Mouse (Mus musculus) gastrocnemius, postnatal 4 days (tissue): Measurements from ENCODE around the gene Rwdd1. TPM values are rescaled to one million over a fixed set of nuclear protein-coding genes. Genes with fewer than 3 reads are reported as not detected.
"Not testable (repeated sequence)": the region's sequence is repeated elsewhere in the genome, so short reads cannot be mapped to it uniquely, and the experiment has no call there.

Experiments
- DNase-seq, 2 experiments: peaks; one replicate each; pipeline ENCODE4 v3.0.0; 2021 to 2022; ENCODE audit warnings: low spot score in 2 of 2, mixed read lengths in 2 of 2
- long read RNA-seq, 2 experiments: library from polyadenylated mRNA; stranded (forward); transcript quantifications; one replicate each; pipeline ENCODE4 v2.0.0; 2021
- total RNA-seq, 2 experiments: library from RNA; stranded (reverse); gene quantifications; 2 replicates each; pipeline ENCODE4 v1.2.3; 2021

Gene Rwdd1
- 10 to 100 TPM; 92.3 to 95.6 TPM for total RNA-seq
- long read RNA-seq, experiment 1, transcript Rwdd1-201 (7 exons, 1,090 nt): major isoform, 64 of 66 reads
- long read RNA-seq, experiment 1, partial matches to known transcripts: 0 of 66 reads
- long read RNA-seq, experiment 1, other reads (novel, unspliced or antisense): 2 of 66 reads
- long read RNA-seq, experiment 2, transcript Rwdd1-201 (7 exons, 1,090 nt): major isoform, 61 of 62 reads
- long read RNA-seq, experiment 2, partial matches to known transcripts: 0 of 62 reads
- long read RNA-seq, experiment 2, other reads (novel, unspliced or antisense): 1 of 62 reads

DNA sequence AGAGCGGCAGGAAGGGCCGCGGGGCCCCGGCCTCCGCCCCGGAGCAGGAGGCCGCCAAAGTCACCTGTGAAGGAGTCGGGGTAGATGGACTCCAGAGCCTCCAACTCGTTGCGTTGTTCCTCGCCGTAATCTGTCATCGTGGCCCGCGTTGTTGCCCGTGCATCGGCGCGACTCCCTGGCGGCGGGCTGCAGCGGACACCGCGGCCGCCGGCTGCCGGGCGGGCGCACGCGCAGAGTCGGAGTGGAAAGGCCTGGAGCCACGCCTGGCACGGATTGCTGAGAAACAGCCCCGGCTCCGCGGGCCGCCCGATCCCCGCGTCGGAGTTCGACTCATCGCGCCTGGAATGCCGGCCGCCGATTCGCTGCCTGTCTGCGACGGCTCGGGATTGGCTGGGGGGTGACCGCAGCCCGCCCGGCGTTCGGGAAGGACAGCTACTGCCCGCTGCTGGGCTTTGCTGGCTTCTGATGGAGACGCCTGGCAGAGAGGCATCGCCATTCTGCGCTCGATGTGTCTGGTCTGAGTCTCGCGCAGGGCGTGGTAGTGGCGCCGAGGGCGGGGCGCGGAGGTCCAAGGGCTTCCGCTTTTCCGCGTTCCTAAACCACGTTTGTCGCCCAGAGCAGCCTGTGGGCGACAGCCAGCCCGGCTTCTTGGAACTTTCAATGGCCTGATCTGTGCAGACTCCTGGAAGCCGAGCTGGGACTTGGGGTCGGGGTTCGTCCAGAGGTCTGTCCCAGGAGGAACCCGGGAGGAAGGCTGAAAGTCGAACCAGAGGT is at the start of gene Rwdd1:
Gene Rwdd1, minus strand, starts transcription at position 323 of the 774 bp plus-strand sequence.
- peak; percentile 94 to 97 for DNase-seq

DNA sequence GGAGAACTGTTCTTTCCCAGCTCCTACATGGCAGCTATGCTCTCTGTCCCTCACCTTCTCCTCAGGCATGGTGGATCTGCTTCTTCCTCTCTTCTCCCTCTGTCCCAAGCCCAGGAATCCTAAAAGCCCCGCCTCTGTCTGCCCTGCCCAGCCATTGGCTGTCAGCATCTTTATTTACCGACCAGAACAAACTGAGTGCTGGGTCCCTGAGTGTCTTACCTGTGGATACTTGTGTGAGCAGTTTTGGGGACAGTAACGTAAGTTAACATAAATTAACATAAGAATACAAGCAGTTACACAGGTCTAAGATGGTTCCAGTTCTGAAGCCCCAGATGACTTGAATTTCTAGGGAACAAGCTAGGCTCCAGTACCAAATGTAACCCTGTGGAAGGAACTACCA is 47.2 kb upstream of the Rwdd1 start:
- no peak for DNase-seq

DNA sequence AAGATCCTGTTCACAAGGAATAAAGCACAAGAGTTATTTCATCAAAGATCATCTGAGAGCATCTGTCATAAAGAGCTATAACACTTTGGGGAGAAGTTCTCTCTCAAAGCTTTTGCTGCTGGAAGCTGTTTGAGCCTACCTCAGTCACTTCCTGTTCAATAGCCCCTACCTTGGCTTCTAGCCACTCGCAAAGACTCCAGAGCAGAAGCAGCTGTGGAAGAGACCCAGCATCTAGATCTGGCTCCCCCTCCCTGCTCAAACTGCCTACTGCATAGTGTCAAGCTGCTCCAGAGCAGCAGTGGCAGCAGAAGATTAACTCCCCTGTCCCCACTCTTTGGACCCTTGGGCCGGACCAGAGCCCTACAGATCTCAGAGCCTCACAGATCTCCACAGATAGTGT is 34.6 kb upstream of the Rwdd1 start:
- DNase-seq: no peak

DNA sequence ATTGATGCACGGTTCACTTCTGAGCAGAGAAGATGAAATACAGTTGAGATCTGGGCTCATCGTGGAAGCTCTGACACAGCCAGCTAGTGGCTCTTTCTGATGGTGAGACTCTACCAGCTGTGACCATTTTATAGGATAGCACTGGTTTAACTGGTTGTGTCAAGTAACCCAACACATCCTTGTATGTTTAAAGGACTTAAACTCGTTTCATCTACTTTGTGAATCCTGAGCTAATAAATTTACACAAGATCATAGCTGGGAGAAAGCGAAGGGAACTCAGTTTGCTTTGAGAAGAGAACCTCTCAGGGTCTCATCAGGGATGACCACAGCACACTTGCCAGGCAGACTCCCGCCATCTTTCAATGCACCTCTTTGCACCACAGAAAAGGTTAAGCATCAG is 24.8 kb upstream of the Rwdd1 start, which contains the start of gene Calhm4:
Gene Calhm4, minus strand, starts transcription at position 101 of the 400 bp plus-strand sequence.
- no peak for DNase-seq

DNA sequence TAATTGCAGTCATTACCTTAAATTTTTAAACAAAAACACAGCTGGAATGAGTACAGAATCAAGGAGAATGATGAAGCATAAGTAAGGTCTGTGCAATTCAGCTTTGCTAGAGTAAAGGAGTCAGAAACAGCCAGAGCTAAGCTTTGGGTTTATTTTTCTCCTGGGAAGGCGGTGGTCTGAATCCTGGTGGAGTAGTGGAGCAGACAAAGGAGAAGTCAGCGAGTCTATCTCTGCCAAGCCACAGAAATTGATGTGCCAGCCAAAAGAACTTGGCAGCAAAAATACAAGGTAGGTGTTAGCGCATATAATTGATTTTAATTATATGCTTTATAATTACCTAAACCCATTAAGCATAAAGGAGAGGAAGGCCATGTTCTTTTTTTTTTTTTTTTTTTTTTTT is 18.0 kb upstream of the Rwdd1 start, which contains the start of gene Trappc3l:
Gene Trappc3l, plus strand, starts transcription at position 197 of the 400 bp plus-strand sequence.
- DNase-seq: no peak

DNA sequence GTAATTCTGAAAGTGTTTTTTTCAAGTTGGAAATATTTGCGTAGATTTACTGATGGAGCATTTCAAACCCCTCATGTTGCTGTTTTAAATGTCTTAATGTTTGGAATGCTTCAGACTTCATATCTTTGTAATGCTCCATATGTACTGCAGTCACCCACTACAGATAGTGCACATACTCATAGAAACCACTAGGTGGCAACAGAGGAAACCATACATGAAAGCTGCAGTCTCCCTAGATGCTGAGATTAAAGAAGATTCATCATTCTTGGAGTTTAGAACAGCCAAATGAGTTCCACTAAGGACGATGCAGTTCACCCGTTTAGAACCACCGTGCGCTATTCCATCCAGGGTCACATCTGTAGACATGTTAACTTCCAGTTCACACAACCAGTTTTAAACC is 17.2 kb upstream of the Rwdd1 start:
- no peak for DNase-seq

DNA sequence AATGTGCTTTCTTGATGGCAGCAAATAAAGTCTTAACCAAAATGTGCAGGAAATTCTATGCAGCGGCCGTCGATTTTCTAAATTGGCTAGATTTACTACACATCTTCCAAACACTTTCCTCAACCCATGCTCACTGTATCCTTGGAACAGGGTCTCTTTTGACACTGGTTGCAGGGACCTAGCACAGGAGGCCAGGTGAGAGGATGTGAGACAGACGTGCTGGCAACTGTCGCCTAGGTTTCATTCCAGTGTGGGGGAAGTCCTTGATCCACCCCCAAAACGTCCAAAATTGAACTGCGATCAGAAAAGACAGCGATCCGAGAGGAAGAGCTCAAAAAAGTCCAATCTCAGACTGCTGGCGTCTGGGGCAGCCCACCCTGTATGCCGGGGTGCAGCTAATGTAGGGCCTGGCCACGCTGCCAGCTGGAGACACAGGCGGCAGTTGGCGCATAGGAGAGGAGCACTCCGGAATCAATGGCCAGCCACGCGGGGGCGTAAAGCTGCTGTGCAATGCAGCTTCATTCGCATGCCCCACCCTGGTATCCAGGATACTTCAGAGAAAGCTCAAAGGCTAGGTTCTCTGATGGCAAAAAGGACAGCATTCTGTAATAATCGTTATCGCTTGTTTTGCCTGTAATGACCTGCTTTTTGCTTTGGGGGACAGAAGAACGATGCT is 14.3 kb upstream of the Rwdd1 start:
- DNase-seq: peak; percentile 63 to 80

DNA sequence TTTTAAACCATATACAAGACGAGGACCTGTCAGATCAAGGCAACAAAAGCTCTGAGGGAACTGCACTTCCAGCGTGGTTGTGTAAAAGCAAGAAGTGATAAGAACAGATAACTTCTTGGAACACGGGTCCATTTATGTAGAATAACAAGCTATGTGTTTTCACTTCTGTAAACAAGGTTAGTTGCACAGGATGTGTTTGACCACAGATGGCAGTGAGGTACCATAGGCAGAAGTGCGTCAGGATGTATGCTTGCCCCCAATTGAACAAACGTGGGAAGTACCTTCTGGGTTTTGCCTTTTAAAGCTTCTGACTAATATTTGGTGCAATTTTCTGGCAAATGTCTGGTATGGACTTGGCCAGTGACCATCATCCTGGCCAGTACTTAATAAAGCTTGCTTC is 10.9 kb upstream of the Rwdd1 start:
- no peak for DNase-seq

DNA sequence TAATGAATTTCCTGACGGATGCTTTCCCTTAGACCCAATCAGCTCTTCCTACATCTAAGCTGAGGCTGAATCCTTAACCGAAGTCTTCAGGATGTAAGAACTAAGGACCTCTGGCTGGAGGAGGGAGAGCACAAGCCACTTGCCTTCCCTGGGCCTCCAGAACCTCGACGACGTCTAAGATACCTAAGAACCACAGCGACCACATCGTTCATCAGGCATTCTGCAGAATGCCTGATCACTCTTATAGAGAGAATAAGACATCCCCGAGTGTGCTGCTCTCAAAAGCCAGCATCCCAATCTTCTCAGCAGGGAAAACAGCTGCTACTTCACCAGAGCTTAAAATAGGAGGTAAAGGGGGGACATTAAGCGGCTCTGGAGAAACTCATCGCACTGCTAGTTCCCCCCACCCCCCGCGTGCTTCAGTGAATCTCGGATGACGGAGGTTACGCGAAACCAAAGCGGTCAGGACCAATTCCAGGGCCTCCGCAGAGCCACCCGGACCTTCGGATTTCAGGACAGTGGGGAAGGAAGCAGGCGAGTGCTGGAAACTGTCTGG is 600 bp downstream of the Rwdd1 start:
- DNase-seq: no peak

DNA sequence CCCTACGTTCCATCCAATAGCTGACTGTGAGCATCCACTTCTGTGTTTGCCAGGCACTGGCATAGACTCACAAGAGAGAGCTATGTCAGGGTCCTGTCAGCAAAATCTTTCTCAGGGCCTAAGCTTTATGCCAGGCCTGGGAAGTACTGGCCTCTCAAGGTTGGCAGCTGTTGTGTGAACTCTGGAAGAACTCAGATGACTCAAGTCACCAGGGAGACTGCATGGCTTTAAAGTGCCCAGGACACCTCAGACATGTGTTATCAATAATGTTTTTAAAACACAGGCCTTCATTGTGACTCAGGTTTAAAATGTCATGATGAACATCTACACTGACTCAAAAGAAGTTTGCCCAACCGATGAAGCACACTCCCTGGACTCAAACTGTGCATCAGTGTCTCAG is 6.2 kb downstream of the Rwdd1 start:
- no peak for DNase-seq

DNA sequence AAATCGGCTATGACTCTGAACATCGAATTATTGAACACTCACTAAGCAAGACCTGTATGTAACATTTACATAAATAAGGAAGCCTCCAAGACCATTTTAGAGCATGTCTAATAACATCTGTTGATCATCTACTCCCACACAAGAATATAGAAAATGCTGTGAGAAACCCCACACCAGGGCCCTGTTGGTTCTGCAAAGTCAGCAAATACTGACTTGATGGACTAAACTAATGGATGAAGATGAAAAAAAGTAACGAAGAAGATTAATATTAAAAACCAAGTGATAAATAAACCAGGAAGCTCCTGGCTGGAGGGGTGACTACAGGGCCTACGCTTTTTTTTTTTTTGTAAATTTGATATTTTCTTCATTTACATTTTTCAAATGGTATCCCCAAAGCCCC is 6.8 kb downstream of the Rwdd1 start:
- no peak for DNase-seq

DNA sequence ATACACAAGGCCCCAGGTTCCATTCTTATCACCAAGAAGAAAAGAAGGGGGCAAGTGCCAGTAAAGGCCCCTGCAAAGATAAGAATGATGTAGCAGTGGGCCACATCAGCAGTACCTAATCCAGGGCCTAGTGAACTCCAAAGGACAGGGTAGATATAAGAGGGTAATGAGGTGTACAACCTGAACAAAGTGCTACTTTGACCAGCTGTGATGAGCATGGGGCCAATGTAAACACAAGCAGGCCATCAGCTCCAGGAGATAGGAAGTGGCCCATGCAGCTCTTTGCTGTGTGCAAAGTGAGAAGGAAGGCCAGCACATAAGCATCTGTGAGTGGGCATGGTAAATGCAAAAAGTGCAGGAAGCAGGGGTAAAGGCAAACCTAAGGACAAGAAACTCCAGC is 21.0 kb downstream of the Rwdd1 start:
- no peak for DNase-seq

DNA sequence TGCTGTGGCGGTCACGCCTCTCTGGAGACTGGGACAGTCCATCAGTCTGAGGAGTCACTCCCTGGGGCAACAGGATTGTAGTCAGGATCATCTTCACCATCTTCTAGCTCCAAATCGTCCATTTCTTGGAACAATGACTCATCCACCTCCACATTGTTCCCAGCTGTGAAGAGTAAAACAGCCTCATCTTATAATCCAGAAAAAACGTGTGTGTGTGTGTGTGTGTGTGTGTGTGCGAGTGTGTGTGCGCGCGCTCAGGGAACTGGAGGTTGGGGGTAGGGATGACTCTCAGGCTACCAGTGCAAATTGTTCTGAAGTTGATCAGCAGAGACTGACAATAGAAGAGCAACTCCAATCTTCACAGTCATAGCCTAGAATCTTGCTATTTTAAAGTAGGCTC is 22.7 kb downstream of the Rwdd1 start:
- DNase-seq: not testable (repeated sequence)

DNA sequence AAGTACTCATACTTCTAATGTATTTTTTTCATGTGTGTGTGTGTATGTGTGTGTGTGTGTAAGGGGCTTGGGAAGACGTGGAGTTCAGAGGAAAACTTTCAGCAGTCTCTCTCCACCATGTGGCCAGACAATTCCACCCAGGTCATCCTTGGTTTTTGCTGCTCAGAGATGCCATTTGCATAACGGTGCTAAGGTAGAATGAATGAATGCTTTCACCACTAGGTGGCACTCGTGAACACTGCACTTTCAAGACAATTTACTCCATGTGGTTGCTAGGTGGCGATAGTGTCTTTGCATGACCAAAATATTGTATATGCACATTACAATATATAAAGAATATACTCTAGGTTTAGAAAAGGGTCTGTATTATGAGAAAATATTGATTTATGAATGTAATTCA is 32.7 kb downstream of the Rwdd1 start:
- peak in 1 of 2 experiments; percentile 49 for DNase-seq

DNA sequence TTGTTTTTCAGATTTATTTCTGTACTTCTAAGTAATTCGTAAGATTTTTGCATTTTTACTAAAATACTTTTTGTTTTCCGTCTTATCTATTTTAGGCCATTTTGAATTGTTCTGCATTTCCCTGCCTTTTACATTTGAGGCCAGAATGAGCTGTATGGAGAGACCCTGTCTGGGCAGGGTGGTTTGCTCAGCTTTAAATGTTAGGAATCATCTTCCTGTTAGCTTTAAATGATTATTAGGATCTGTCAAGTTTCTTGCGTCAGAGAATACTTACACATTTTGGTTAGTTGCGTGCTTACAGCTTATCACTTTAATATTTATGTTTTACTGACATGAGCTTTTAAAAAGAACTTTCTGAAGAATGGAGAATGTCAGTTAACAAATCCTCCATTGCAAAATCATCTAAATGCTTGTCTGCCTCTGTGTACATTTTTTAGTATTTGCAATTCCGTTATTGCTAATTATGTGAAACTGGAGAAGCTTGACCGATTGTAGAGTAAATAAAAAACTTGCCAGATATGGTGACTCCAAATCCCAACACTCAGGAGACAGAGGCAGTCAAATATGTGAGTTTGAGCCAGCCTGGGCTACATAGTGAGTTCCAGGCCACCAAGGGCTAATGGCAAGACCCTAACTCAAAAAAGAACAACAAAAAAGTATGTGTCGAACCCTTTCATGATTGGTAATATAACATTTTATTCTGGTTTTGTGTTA is 44.5 kb downstream of the Rwdd1 start:
- DNase-seq: no peak

DNA sequence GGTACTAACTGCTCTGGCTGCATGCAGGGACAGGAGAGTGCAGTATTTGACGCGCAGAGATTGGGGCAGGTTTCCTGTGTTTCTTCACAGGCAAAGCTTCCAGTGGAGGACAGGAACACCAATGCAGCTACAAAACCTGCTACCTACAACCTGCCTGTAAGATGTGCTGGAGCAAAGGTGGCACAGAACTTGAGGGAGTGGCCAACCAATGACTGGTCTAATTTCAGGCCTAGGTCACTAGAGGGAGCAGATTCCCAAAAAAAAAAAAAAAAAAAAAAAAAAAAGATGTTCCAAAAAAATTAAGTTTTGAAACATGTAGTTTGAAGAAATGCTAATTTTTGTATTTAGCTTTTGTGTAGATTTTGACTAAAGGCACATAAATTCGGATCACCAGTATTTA is 66.9 kb downstream of the Rwdd1 start:
- no peak for DNase-seq

DNA sequence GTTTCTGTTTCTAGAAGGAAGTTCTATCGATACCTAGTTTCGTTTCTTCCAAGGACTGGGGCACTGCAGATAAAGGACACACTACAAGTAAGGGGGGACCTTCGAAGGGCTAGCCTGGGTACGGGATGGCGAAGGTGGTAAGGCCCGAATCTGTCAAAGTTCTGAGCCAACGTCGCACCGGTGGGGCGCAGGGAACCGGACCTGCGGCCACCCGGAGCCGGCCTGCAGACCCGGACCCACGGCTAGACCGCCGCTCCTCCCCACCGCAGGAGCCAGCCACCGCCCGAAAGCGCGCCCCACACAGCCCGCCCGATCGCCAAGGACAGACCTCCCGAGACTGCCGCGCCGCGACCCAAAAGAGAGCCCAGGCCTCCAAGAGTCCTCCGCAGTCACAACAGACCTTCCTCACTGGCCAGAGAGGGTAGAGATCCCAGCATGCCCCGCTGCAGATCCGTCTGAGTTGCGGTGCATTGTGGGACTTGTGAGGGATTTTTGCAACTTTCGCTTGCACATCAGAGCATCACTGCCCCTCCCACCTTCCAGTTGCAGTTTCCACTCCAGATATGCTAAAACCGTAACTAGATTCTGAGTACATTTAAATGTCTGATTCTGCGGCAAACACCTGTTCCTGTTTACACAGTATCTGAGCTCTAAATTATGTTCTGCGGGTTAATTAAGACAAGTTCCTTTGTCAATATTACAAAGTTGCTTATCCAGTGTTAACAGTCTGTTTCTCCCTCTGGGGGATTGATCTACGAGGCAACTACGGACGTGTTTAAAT is 68.4 kb downstream of the Rwdd1 start, which contains the start of gene Zup1:
Gene Zup1, minus strand, starts transcription at position 467 of the 781 bp plus-strand sequence.
- DNase-seq: peak; percentile 53 to 80
